Mouse (Mus musculus) erythroblast, embryonic 14.5 days (primary cell): Measurements from ENCODE around the gene Polg2.

Experiments
- GATA1 ChIP-seq: IDR thresholded peaks from 2 replicates; pipeline ENCODE4 v1.6.1; 2012; ENCODE audit warnings: low read length, inconsistent platforms, mixed read lengths
- TAL1 ChIP-seq: IDR thresholded peaks from 3 replicates; pipeline ENCODE4 v1.6.1; 2012; ENCODE audit warnings: low read length, inconsistent platforms, mixed read lengths

- TF ChIP-seq GATA1 (no peak), TAL1 (no peak)
Observed at GRCm38 (mm10) chr11:106722831-106723361, 56.4 kb downstream of the Polg2 start.
